Mouse (Mus musculus) lung, adult 10 weeks (tissue): ENCODE data around the gene Ppp1r18. TPM values are rescaled to one million over a fixed set of nuclear protein-coding genes. Genes with fewer than 3 reads are reported as not detected.

Experiments used
- polyA plus RNA-seq: library from polyadenylated mRNA; stranded (reverse); fragments of 350-450 nt; fragmentation: Illumina TruSeq; extraction: RNeasy Lipid Tissue Mini Kit (QIAGEN cat#74804); gene quantifications from one replicate; pipeline ENCODE4 v1.2.3, GENCODE M21; 2014; ENCODE audit warnings: low read depth, low replicate concordance; ENCODE audit not compliant: insufficient read depth

The Ppp1r18 gene
- 36.0 TPM for polyA plus RNA-seq

DNA sequence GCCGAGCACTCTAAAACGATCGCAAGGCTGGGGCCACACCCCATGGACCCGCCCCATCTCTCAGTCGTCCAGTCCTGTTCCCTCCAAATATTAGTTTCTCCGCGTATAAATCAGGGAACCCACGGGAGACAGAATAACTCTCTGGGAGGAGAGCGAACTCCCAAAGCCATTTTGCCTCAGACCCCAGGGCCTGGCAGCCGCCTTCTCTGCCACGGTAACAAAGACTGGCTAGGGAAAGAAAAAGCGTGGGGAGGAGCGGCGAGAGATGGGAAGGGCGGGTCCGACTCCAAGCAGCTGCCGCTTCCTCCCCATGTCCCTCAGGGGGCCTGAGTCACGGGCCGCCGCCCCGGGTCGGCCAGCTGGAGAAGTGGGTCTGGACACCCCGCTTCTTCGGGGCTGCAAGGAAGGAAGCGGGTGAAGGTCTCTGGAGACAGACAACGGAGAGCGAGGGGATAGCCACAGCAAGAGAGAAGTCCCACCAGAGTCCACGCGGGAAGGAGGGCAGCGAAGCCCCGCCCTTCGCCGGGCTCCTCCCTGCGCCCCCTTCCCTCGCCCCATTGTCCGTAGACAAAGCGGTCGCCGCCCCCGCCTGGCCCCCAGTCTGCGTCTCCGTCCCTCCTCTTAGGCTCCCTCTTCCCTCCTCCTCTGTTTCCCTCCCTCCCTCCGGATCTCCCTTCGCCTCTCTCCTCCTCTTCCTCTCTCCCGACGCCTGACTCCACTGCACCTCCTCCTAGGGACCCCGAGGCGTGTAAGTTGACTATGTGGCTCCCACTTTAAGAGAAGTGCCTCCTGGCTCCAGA, at the start of gene Ppp1r18:
Ppp1r18 (plus strand) TSS at position 113 of the 800 bp plus-strand sequence.

DNA sequence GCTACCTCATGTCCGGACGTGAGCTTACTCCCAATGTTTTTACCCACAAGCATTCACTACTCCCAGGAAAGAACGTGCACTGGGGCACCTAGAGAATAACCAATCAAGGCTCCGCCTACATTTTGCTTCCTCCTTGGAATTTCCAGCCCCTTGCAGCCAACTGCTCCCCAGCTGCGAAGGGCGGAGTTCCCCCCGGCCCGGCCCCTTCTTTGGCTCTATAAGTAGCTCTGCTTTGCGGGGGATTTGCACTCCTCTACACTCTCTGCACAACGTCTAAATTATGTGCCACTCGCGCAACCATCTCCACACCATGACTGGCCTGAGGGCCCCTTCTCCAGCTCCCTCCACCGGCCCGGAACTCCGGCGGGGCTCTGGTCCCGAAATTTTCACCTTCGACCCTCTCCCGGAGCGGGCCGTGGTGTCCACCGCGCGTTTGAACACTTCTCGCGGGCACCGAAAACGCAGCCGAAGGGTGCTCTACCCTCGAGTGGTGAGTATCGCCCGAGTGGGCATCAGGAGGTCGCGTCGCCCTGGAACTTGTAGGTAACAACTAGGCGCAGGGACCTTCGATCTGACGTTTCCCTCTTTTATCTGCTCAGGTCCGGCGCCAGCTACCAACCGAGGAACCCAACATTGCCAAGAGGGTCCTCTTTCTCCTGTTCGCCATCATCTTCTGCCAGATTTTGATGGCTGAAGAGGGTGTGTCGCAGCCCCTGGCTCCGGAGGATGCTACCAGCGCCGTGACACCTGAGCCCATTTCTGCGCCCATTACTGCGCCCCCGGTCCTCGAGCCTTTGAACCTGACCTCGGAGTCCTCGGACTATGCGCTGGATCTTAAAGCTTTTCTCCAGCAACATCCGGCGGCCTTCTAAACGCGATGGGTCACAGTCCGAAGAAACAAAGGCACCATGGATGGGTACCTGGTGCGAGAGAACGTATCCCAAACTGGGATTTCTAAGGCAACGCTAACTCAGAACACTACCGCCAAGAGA, 43.7 kb upstream of the Ppp1r18 start, which contains the start of gene Ier3:
Ier3 (plus strand) TSS at position 246 of the 992 bp plus-strand sequence.

GRCm38 (mm10) chr17:35822964-35823937, 42.1 kb upstream of the Ppp1r18 start, which contains the start of gene Flot1:
Gene Flot1 (plus strand): TSS chr17:35823230.

GRCm38 (mm10) chr17:35838122-35838544, 27.3 kb upstream of the Ppp1r18 start, which contains the start of gene Tubb5:
Gene Tubb5 (minus strand): TSS chr17:35838306.

GRCm38 (mm10) chr17:35841076-35841950, 24.1 kb upstream of the Ppp1r18 start, which contains the start of gene Mdc1:
Gene Mdc1 (plus strand): TSS chr17:35841515.

GRCm38 (mm10) chr17:35861198-35861857, 4.1 kb upstream of the Ppp1r18 start, which contains the start of gene Nrm:
Gene Nrm (plus strand): TSS chr17:35861318.

GRCm38 (mm10) chr17:35879245-35880057, 14.1 kb downstream of the Ppp1r18 start, which contains the start of gene Dhx16:
Gene Dhx16 (plus strand): TSS chr17:35879819.

DNA sequence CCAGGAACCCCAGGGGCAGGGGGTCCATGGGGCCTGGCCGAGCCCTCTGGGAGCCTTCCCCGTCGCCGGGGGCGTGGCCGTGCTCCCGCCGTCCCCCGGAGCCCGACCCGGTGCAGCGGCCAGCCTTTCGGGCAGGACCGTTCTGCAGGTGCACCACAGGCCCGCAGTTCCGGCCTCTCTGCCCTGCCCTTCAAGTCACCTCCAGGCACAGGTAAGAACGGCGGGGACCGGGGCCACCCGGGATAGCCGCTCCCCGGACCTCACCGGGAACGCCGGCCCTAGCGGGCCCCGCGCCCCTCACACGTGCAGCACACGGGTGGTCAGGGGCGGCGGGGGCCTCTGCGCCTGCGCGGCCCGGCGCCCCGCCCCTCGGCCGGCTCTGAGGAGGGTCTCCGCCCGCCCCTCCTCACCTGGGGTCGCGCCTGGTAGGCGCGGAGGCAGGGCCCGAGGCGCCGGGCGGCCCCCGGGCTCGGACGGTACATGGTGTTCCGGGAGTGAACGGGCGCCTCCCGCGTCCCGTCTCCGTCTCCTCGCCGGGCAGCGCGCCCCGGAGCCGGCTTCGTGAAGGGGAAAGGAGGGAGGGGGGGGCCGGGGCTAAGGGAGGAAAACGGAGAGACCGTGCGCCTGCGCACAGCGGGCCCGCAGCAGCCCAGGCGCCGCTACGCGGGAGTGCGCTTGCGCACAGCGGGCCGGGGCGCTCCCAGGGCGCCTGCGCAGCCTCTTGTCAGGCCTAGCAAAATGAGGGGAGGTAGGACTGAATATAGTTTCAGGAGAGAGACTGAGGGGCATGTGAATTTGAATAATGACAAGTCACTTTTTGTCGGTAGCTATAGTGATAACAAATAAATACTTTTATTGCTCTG, 31.6 kb downstream of the Ppp1r18 start, which contains the start of gene 2310061I04Rik:
2310061I04Rik (minus strand) TSS at position 651 of the 863 bp plus-strand sequence.

GRCm38 (mm10) chr17:35909919-35910369, 44.6 kb downstream of the Ppp1r18 start, which contains the start of gene Atat1:
Gene Atat1 (minus strand): TSS chr17:35910075.

GRCm38 (mm10) chr17:35916297-35917142, 51.1 kb downstream of the Ppp1r18 start, which contains the start of the genes Mrps18b and Ppp1r10:
Gene Mrps18b (minus strand): TSS chr17:35916389.
Gene Ppp1r10 (plus strand): TSS chr17:35916434.

Other genes with a start within 250 kb of the Ppp1r18 start
- not detected for gene Gm9573, start 239.0 kb upstream of the Ppp1r18 start, polyA plus RNA-seq
- 0.20 TPM for gene Mucl3, start 221.9 kb upstream of the Ppp1r18 start, polyA plus RNA-seq
- 8.7 TPM for gene Vars2, start 198.0 kb upstream of the Ppp1r18 start, polyA plus RNA-seq
- 16.5 TPM for gene Gtf2h4, start 191.9 kb upstream of the Ppp1r18 start, polyA plus RNA-seq
- 18.8 TPM for gene Ddr1, start 161.0 kb upstream of the Ppp1r18 start, polyA plus RNA-seq
- 135 TPM for gene Ier3, start 43.9 kb upstream of the Ppp1r18 start, polyA plus RNA-seq
- gene Flot1, start 42.4 kb upstream of the Ppp1r18 start, polyA plus RNA-seq: 81.2 TPM
- gene Tubb5, start 27.3 kb upstream of the Ppp1r18 start, polyA plus RNA-seq: 117 TPM
- gene Mdc1, start 24.1 kb upstream of the Ppp1r18 start, polyA plus RNA-seq: 4.5 TPM
- 8.9 TPM for gene Nrm, start 4.3 kb upstream of the Ppp1r18 start, polyA plus RNA-seq
- 44.7 TPM for gene Dhx16, start 14.2 kb downstream of the Ppp1r18 start, polyA plus RNA-seq
- 22.0 TPM for gene 2310061I04Rik, start 31.8 kb downstream of the Ppp1r18 start, polyA plus RNA-seq
- gene Atat1, start 44.5 kb downstream of the Ppp1r18 start, polyA plus RNA-seq: 10.0 TPM
- gene Mrps18b, start 50.8 kb downstream of the Ppp1r18 start, polyA plus RNA-seq: 31.5 TPM
- gene Ppp1r10, start 50.8 kb downstream of the Ppp1r18 start, polyA plus RNA-seq: 14.3 TPM
- 33.7 TPM for gene Abcf1, start 104.2 kb downstream of the Ppp1r18 start, polyA plus RNA-seq
- gene Gnl1, start 114.3 kb downstream of the Ppp1r18 start, polyA plus RNA-seq: 39.1 TPM
- gene Prr3, start 114.6 kb downstream of the Ppp1r18 start, polyA plus RNA-seq: 8.8 TPM
- gene H2-T24, start 155.0 kb downstream of the Ppp1r18 start, polyA plus RNA-seq: 14.2 TPM
- gene H2-T23, start 167.3 kb downstream of the Ppp1r18 start, polyA plus RNA-seq: 217 TPM
- gene H2-T22, start 177.2 kb downstream of the Ppp1r18 start, polyA plus RNA-seq: 80.8 TPM
- not detected for gene Gm6034, start 177.4 kb downstream of the Ppp1r18 start, polyA plus RNA-seq
- not detected for gene Gm11127, start 192.8 kb downstream of the Ppp1r18 start, polyA plus RNA-seq